Mouse (Mus musculus) megakaryocyte, embryonic 14.5 days (primary cell): ENCODE measurements around the gene St6galnac3.

ENCODE experiments used
- FLI1 ChIP-seq: IDR thresholded peaks from 2 replicates; pipeline ENCODE4 v1.6.1; 2012; ENCODE audit warnings: low read length, inconsistent platforms, mixed read lengths
- GATA1 ChIP-seq: IDR thresholded peaks from 3 replicates; pipeline ENCODE4 v1.6.1; 2012; ENCODE audit warnings: mixed read lengths, low read length, inconsistent platforms, borderline replicate concordance

DNA sequence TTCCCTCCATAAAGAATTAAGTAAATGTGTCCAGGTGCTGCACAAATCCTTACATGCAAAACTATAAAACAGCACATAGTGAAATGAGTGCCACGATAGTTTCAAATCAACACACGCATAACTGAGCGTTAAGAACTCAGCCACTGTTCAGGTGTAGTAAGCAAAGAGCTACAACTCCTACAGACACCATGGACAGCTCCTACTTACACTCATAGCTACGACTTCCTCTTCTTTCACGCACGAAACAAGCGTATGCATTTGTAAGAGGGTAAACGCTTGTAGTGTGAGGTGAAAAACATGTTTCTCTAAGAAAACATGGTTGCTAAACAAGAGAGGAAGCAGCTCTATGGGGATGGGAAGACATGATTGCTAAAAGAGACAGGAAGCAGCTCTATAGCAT is 457.6 kb downstream of the St6galnac3 start:
- no peak for TF ChIP-seq GATA1
- no peak for TF ChIP-seq FLI1
